Mouse (Mus musculus) forebrain, embryonic 16.5 days (tissue): Measurements from ENCODE around the gene Trim25. TPM values are rescaled to one million over a fixed set of nuclear protein-coding genes. Genes with fewer than 3 reads are reported as not detected.

Experiments used
- polyA plus RNA-seq: library from polyadenylated mRNA; unstranded; fragments of >200 nt; fragmentation: Nextera tagmentation; extraction: Ambion mirVana; gene quantifications from 2 replicates; pipeline ENCODE4 v1.2.1, GENCODE M21; 2015

Gene Trim25
- polyA plus RNA-seq, 1 experiment from 2014 or later, result 3.8 TPM

Other genes starting within 250 kb of the Trim25 start
- 37.5 and 40.7 TPM in 2 replicates for gene Akap1, start 134.8 kb upstream of the Trim25 start, polyA plus RNA-seq
- gene Scpep1, start 43.9 kb upstream of the Trim25 start, polyA plus RNA-seq, result 33.7 and 36.2 TPM in 2 replicates
- gene Elobl, start 32.4 kb upstream of the Trim25 start, polyA plus RNA-seq, result not detected in 2 replicates
- 27.1 and 28.1 TPM in 2 replicates for gene Coil, start 29.1 kb upstream of the Trim25 start, polyA plus RNA-seq
- 17.1 TPM in 2 replicates for gene Dgke, start 67.5 kb downstream of the Trim25 start, polyA plus RNA-seq
- not detected in 2 replicates for gene Gm525, start 74.5 kb downstream of the Trim25 start, polyA plus RNA-seq